Mouse (Mus musculus) megakaryocyte, embryonic 14.5 days (primary cell): Measurements from ENCODE around the gene Psap.

Experiments
- FLI1 ChIP-seq: IDR thresholded peaks from 2 replicates; pipeline ENCODE4 v1.6.1; 2012; ENCODE audit warnings: low read length, inconsistent platforms, mixed read lengths
- GATA1 ChIP-seq: IDR thresholded peaks from 3 replicates; pipeline ENCODE4 v1.6.1; 2012; ENCODE audit warnings: mixed read lengths, low read length, inconsistent platforms, borderline replicate concordance

DNA sequence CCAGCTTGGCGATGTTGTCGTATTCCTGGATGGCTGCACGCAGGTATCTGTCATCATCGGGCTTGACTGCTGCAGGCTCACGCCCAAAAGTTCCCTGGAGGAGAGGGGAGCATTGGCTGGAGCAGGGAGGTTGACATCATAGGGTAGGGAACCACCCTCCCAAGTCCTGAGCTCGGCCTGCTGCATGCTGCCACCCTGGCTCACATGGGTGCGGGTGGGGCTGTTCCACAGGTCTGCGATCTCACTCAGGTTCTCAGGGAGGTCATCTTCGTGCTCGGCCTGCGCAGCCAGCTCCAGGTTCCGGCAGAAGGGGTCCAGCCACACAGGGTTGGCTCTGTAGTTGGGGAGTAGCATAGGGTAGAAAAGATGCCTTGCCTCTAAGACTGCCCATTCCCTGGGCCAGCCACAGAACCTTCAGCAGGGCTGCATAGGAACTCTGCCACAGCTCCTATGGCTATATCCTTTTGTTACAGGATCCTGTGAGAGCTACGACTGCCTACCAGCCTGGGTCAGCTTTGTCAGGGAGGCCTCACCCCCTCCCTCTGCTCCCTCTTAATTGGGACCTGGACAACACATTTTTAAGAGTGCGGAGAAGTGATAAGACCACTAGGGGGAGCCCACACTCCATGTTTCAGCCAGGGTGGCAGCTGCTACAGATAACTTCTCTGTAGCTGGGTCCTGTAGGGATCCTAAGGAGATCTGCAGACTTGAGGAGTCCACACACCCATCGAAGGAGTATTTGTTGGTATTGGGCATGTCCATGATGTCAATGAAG lies 27.6 kb downstream of the Psap start:
- no peak for TF ChIP-seq GATA1
- no peak for TF ChIP-seq FLI1
